In genomic region chr14:86697887-86698286, GRCm38 (mm10) we compare ENCODE assay signal across 17 mouse cellular contexts.
A peak's percentile ranks its signal among the peaks of the same experiment; 100 is the strongest.
DNase-seq lines count a peak whose midpoint lies in the region; ATAC-seq lines count a peak whose summit lies in the region.
"Had no signal": no experiment of that assay in that cellular context is flagged by ENCODE, and none has a peak within 500 bp of the region (broad histone marks: within the 10 kb centered on the region; RNA-seq: fewer than 3 reads in every experiment).

No protein-coding gene starts in this region.

- DNase-seq in frontal cortex, postnatal 36 days (ENCODE audit: low spot score in 2 of 2) = no peak
- DNase-seq in Muller cell, postnatal 12 days (ENCODE audit: inconsistent ontology term) = peak; percentile 17
- peak; percentile 37 for DNase-seq in adrenal gland, postnatal 14 days
- DNase-seq in liver = no peak
- no peak for DNase-seq in urinary bladder, postnatal 14 days (ENCODE audit: low spot score)
- DNase-seq: cerebellum, adult 11 months; cerebellum, adult 8-10 months; cerebellum, postnatal 14 days; embryo, embryonic 11 days; gastrocnemius, adult 2 months; gastrocnemius, postnatal 25 days; heart, postnatal 10 days; kidney, adult 11 months had no signal

- peak; percentile 78 for ATAC-seq in frontal cortex, adult (ENCODE audit: low TSS enrichment)
- no peak for ATAC-seq in erythroblast, adult 5-6 weeks (replicated peaks; ENCODE audit: low FRiP score, poor library complexity, severe bottlenecking)
- ATAC-seq: forebrain, embryonic 15.5 days; hindbrain, postnatal 0 days had no signal

Comparison
In these comparisons a context has a peak if more than half of its experiments do, and no peak if none do; other contexts are left out.
1. DNase-seq: peak in Muller cell, postnatal 12 days (single experiment) and adrenal gland, postnatal 14 days (single experiment); none in frontal cortex, postnatal 36 days (0 of 2), liver (single experiment) and urinary bladder, postnatal 14 days (single experiment).